Mouse (Mus musculus) limb, embryonic 13.5 days (tissue): Measurements from ENCODE around the gene Ttc9c. TPM values are rescaled to one million over a fixed set of nuclear protein-coding genes. Genes with fewer than 3 reads are reported as not detected.

ENCODE experiments used
- ATAC-seq: fragments of 200-750 bp; cut with Nextera tagmentation; 2 replicates; pipeline ENCODE4 v1.8.0; 2017; ENCODE audit warnings: low read depth, moderate number of reproducible peaks, moderate TSS enrichment; ENCODE audit not compliant: low FRiP score
- H3K27ac ChIP-seq: fragments of 300-500 bp; sonication (generic); 2 replicates; pipeline ENCODE4 v1.5.1; 2015; ENCODE audit warnings: inconsistent platforms, mild to moderate bottlenecking, moderate library complexity
- H3K27me3 ChIP-seq: fragments of 300-500 bp; sonication (generic); 2 replicates; pipeline ENCODE4 v1.6.1; 2015; ENCODE audit warnings: mild to moderate bottlenecking, inconsistent platforms
- H3K36me3 ChIP-seq: fragments of 300-500 bp; sonication (generic); 2 replicates; pipeline ENCODE4 v1.6.1; 2015; ENCODE audit warnings: inconsistent platforms, mild to moderate bottlenecking, moderate library complexity
- H3K4me1 ChIP-seq: fragments of 300-500 bp; sonication (generic); 2 replicates; pipeline ENCODE4 v1.6.1; 2015; ENCODE audit warnings: inconsistent platforms
- H3K4me2 ChIP-seq: fragments of 300-500 bp; sonication (generic); replicated peaks from 2 replicates; pipeline ENCODE4 v1.6.1; 2015; ENCODE audit warnings: inconsistent platforms, mild to moderate bottlenecking, moderate library complexity
- H3K4me3 ChIP-seq: fragments of 300-500 bp; sonication (generic); 2 replicates; pipeline ENCODE4 v1.5.1; 2015; ENCODE audit warnings: moderate library complexity, mild to moderate bottlenecking, inconsistent platforms
- H3K9ac ChIP-seq: fragments of 300-500 bp; sonication (generic); 2 replicates; pipeline ENCODE4 v1.6.1; 2015; ENCODE audit warnings: mild to moderate bottlenecking, inconsistent platforms
- H3K9me3 ChIP-seq: fragments of 300-500 bp; sonication (generic); 2 replicates; pipeline ENCODE4 v1.6.1; 2016; ENCODE audit warnings: inconsistent platforms
- WGBS: fragments of 180-500 bp; shearing (Covaris S2); methylation state at CpG from one replicate; pipeline ENCODE4 v1.1.7; 2015; 5-methylcytosine and 5-hydroxymethylcytosine counted together
- polyA plus RNA-seq: library from polyadenylated mRNA; unstranded; fragments of >200 nt; fragmentation: Nextera tagmentation; extraction: Ambion mirVana; gene quantifications from 2 replicates; pipeline ENCODE4 v1.2.1, GENCODE M21; 2015

Gene Ttc9c
- polyA plus RNA-seq = 67.1 and 73.4 TPM in 2 replicates

GRCm38 (mm10) chr19:8818801-8819595, at the start of gene Ttc9c:
TSS of gene Ttc9c (minus strand) at chr19:8819333.
- Histone ChIP-seq H3K4me2 (peak within 1 kb of the TSS; percentile 85), H3K27me3 (no peaks in the 10 kb centered on the region), H3K9me3 (no peaks in the 10 kb centered on the region), H3K36me3 (peaks cover 41% of the 10 kb centered on the region), H3K9ac (peak within 1 kb of the TSS; percentile 99), H3K27ac (peak within 1 kb of the TSS; percentile 99), H3K4me3 (peak within 1 kb of the TSS; percentile 100), H3K4me1 (peaks cover 48% of the 10 kb centered on the region)
- ATAC-seq = peak; percentile 93
- WGBS = under 1% methylated on average over 33 of the region's 33 CpGs

GRCm38 (mm10) chr19:8864265-8864664, 45.1 kb upstream of the Ttc9c start:
- Histone ChIP-seq H3K36me3 (no peaks in the 10 kb centered on the region), H3K27me3 (no peaks in the 10 kb centered on the region), H3K27ac (no peak overlapping the region), H3K9ac (no peak overlapping the region), H3K4me2 (no peak overlapping the region), H3K9me3 (no peaks in the 10 kb centered on the region), H3K4me3 (no peak overlapping the region), H3K4me1 (no peaks in the 10 kb centered on the region)
- WGBS = 84% methylated on average over 6 of the region's 6 CpGs
- ATAC-seq = no peak

GRCm38 (mm10) chr19:8859018-8859417, 39.9 kb upstream of the Ttc9c start:
- Histone ChIP-seq H3K36me3 (no peaks in the 10 kb centered on the region), H3K27ac (no peak overlapping the region), H3K9me3 (no peaks in the 10 kb centered on the region), H3K4me2 (no peak overlapping the region), H3K4me3 (no peak overlapping the region), H3K4me1 (no peaks in the 10 kb centered on the region), H3K27me3 (no peaks in the 10 kb centered on the region), H3K9ac (no peak overlapping the region)
- WGBS = 25% methylated on average over 1 of the region's 1 CpGs
- no peak for ATAC-seq

- Histone ChIP-seq H3K9ac (no peak overlapping the region), H3K4me3 (no peak overlapping the region), H3K4me1 (0 out of 2 replicates have a peak, but pooled peaks cover under 1% of the 10 kb centered on the region), H3K27me3 (no peaks in the 10 kb centered on the region), H3K36me3 (no peaks in the 10 kb centered on the region), H3K9me3 (no peaks in the 10 kb centered on the region), H3K27ac (no peak overlapping the region), H3K4me2 (no peak overlapping the region)
- no peak for ATAC-seq
- 44% methylated on average over 4 of the region's 4 CpGs for WGBS
Measured at GRCm38 (mm10) chr19:8857689-8858088, 38.6 kb upstream of the Ttc9c start.

- H3K27me3 ChIP-seq = no peaks in the 10 kb centered on the region
- no peak for ATAC-seq
- H3K9me3 ChIP-seq = no peaks in the 10 kb centered on the region
- WGBS = 82% methylated on average over 3 of the region's 3 CpGs
- no peak overlapping the region for H3K4me3 ChIP-seq
- peaks cover 6% of the 10 kb centered on the region for H3K36me3 ChIP-seq
- no peak overlapping the region for H3K4me2 ChIP-seq
- no peak overlapping the region for H3K27ac ChIP-seq
- H3K9ac ChIP-seq = no peak overlapping the region
- peaks cover 15% of the 10 kb centered on the region for H3K4me1 ChIP-seq
Measured at GRCm38 (mm10) chr19:8853117-8853516, 34.0 kb upstream of the Ttc9c start.

- Histone ChIP-seq H3K9ac (no peak overlapping the region), H3K4me2 (no peak overlapping the region)
- 42% methylated on average over 10 of the region's 10 CpGs for WGBS
Measured at GRCm38 (mm10) chr19:8852236-8852928, 33.2 kb upstream of the Ttc9c start.

GRCm38 (mm10) chr19:8851639-8852038, 32.5 kb upstream of the Ttc9c start:
- ATAC-seq = no peak
- H3K36me3 ChIP-seq = peaks cover 20% of the 10 kb centered on the region
- 54% methylated on average over 7 of the region's 7 CpGs for WGBS
- H3K9me3 ChIP-seq = no peaks in the 10 kb centered on the region
- no peak overlapping the region for H3K4me2 ChIP-seq
- H3K27me3 ChIP-seq = no peaks in the 10 kb centered on the region
- H3K4me1 ChIP-seq = peaks cover 15% of the 10 kb centered on the region
- no peak overlapping the region for H3K4me3 ChIP-seq
- no peak overlapping the region for H3K9ac ChIP-seq
- H3K27ac ChIP-seq = no peak overlapping the region

More at GRCm38 (mm10) chr19:8852236-8852928, 33.2 kb upstream of the Ttc9c start:
- H3K4me1 ChIP-seq = peaks cover 15% of the 10 kb centered on the region
- no peak overlapping the region for H3K4me3 ChIP-seq
- H3K27ac ChIP-seq = no peak overlapping the region
- peaks cover 13% of the 10 kb centered on the region for H3K36me3 ChIP-seq
- no peak for ATAC-seq
- H3K27me3 ChIP-seq = no peaks in the 10 kb centered on the region
- H3K9me3 ChIP-seq = no peaks in the 10 kb centered on the region

- peak within 1 kb of the TSS; percentile 17; the same call in 1 of the 2 replicates for H3K4me2 ChIP-seq
- H3K27me3 ChIP-seq = no peaks in the 10 kb centered on the region
- 17% methylated on average over 7 of the region's 7 CpGs for WGBS
- peaks cover 15% of the 10 kb centered on the region for H3K4me1 ChIP-seq
- no peak within 1 kb of the TSS for H3K4me3 ChIP-seq
- no peaks in the 10 kb centered on the region for H3K9me3 ChIP-seq
- H3K36me3 ChIP-seq = peaks cover 32% of the 10 kb centered on the region
- ATAC-seq = peak; percentile 67; the same call in 1 of the 2 replicates
- H3K27ac ChIP-seq = peak within 1 kb of the TSS; percentile 52; the same call in 1 of the 2 replicates
- 0 out of 2 replicates have a peak within 1 kb of the TSS, but pooled peaks have one; percentile 10 for H3K9ac ChIP-seq
Measured at GRCm38 (mm10) chr19:8850402-8850901, 31.3 kb upstream of the Ttc9c start, which contains the start of gene Lrrn4cl. TSS of gene Lrrn4cl (plus strand) at chr19:8850768.

GRCm38 (mm10) chr19:8848356-8848755, 29.2 kb upstream of the Ttc9c start:
- ATAC-seq = no peak
- no peak overlapping the region for H3K9ac ChIP-seq
- no peak overlapping the region for H3K4me2 ChIP-seq
- no peaks in the 10 kb centered on the region for H3K9me3 ChIP-seq
- H3K4me1 ChIP-seq = peaks cover 15% of the 10 kb centered on the region
- H3K27ac ChIP-seq = no peak overlapping the region
- peaks cover 33% of the 10 kb centered on the region for H3K36me3 ChIP-seq
- H3K4me3 ChIP-seq = no peak overlapping the region
- H3K27me3 ChIP-seq = no peaks in the 10 kb centered on the region
- 83% methylated on average over 5 of the region's 5 CpGs for WGBS

GRCm38 (mm10) chr19:8844371-8845129, 25.4 kb upstream of the Ttc9c start:
- no peak overlapping the region for H3K4me3 ChIP-seq
- H3K27ac ChIP-seq = no peak overlapping the region
- H3K4me2 ChIP-seq = no peak overlapping the region
- no peak for ATAC-seq
- H3K27me3 ChIP-seq = no peaks in the 10 kb centered on the region
- H3K9ac ChIP-seq = no peak overlapping the region
- H3K4me1 ChIP-seq = peaks cover 16% of the 10 kb centered on the region
- H3K9me3 ChIP-seq = no peaks in the 10 kb centered on the region
- 62% methylated on average over 5 of the region's 5 CpGs for WGBS
- peaks cover 47% of the 10 kb centered on the region for H3K36me3 ChIP-seq

- Histone ChIP-seq H3K4me2 (no peak overlapping the region), H3K27me3 (no peaks in the 10 kb centered on the region), H3K9me3 (no peaks in the 10 kb centered on the region), H3K4me1 (peaks cover 32% of the 10 kb centered on the region), H3K36me3 (peaks cover 40% of the 10 kb centered on the region), H3K9ac (no peak overlapping the region), H3K27ac (no peak overlapping the region), H3K4me3 (no peak overlapping the region)
- no peak for ATAC-seq
- 86% methylated on average over 6 of the region's 6 CpGs for WGBS
Measured at GRCm38 (mm10) chr19:8842961-8843360, 23.8 kb upstream of the Ttc9c start.
